Mouse (Mus musculus): ENCODE measurements around the gene Gm17655. TPM values are rescaled to one million over a fixed set of nuclear protein-coding genes. Genes with fewer than 3 reads are reported as not detected.
A peak's percentile ranks its signal among the peaks of the same experiment; 100 is the strongest.
"Not testable (repeated sequence)": the region's sequence is repeated elsewhere in the genome, so short reads cannot be mapped to it uniquely, and the experiment has no call there.

Gm17655 gene
- polyA plus RNA-seq, 1 experiment from 2014 or later: 4.9 TPM

GRCm38 (mm10) chr5:110094847-110095213 lies 22.5 kb upstream of the Gm17655 start:
- ATAC-seq (ENCODE audit: insufficient number of reproducible peaks, insufficient read depth, low FRiP score, low read depth): peak; percentile 11; the same call in 1 of the 2 replicates
- 7% methylated on average over 4 of the region's 4 CpGs for WGBS

GRCm38 (mm10) chr5:110094030-110094846 lies 21.9 kb upstream of the Gm17655 start, which contains the start of gene Gm35315:
Gene Gm35315 (minus strand): TSS chr5:110094420.
- Histone ChIP-seq H3K4me2 (replicated peaks; ENCODE audit: low read depth, low read length) (peak within 1 kb of the TSS; percentile 60), H3K4me3 (ENCODE audit: low read depth, low read length) (peak within 1 kb of the TSS; percentile 45), H3K36me3 (ENCODE audit: control insufficient read depth, insufficient read depth, low read length) (no peaks in the 10 kb centered on the region), H3K27ac (ENCODE audit: low read length) (peak within 1 kb of the TSS; percentile 52; the same call in 1 of the 2 replicates), H3K4me1 (ENCODE audit: control insufficient read depth, insufficient read depth, low read length) (no peaks in the 10 kb centered on the region), H3K27me3 (ENCODE audit: control insufficient read depth, insufficient read depth, low read length) (no peaks in the 10 kb centered on the region), H3K9ac (replicated peaks; ENCODE audit: low read depth, low read length) (peak within 1 kb of the TSS; percentile 36; the same call in 1 of the 2 replicates), H3K9me3 (ENCODE audit: control insufficient read depth, low read depth, low read length) (no peaks in the 10 kb centered on the region)
- ATAC-seq (ENCODE audit: insufficient number of reproducible peaks, insufficient read depth, low FRiP score, low read depth): peak; percentile 98
- 1% methylated on average over 25 of the region's 25 CpGs for WGBS

More at GRCm38 (mm10) chr5:110094847-110095213, 22.5 kb upstream of the Gm17655 start:
- no peaks in the 10 kb centered on the region for H3K4me1 ChIP-seq (ENCODE audit: control insufficient read depth, insufficient read depth, low read length)
- H3K27ac ChIP-seq (ENCODE audit: low read length): no peak overlapping the region
- peak overlapping the region; percentile 60 for H3K4me2 ChIP-seq (replicated peaks; ENCODE audit: low read depth, low read length)
- peak overlapping the region; percentile 45 for H3K4me3 ChIP-seq (ENCODE audit: low read depth, low read length)
- no peaks in the 10 kb centered on the region for H3K27me3 ChIP-seq (ENCODE audit: control insufficient read depth, insufficient read depth, low read length)
- H3K9me3 ChIP-seq (ENCODE audit: control insufficient read depth, low read depth, low read length): no peaks in the 10 kb centered on the region
- no peaks in the 10 kb centered on the region for H3K36me3 ChIP-seq (ENCODE audit: control insufficient read depth, insufficient read depth, low read length)
- H3K9ac ChIP-seq (replicated peaks; ENCODE audit: low read depth, low read length): peak overlapping the region; percentile 36; the same call in 1 of the 2 replicates

- no peaks in the 10 kb centered on the region for H3K4me1 ChIP-seq (ENCODE audit: control insufficient read depth, insufficient read depth, low read length)
- no peaks in the 10 kb centered on the region for H3K27me3 ChIP-seq (ENCODE audit: control insufficient read depth, insufficient read depth, low read length)
- H3K9ac ChIP-seq (replicated peaks; ENCODE audit: low read depth, low read length): no peak overlapping the region
- H3K4me3 ChIP-seq (ENCODE audit: low read depth, low read length): no peak overlapping the region
- no peak overlapping the region for H3K4me2 ChIP-seq (replicated peaks; ENCODE audit: low read depth, low read length)
- H3K27ac ChIP-seq (ENCODE audit: low read length): no peak overlapping the region
- H3K36me3 ChIP-seq (ENCODE audit: control insufficient read depth, insufficient read depth, low read length): no peaks in the 10 kb centered on the region
- 62% methylated on average over 2 of the region's 2 CpGs for WGBS
- H3K9me3 ChIP-seq (ENCODE audit: control insufficient read depth, low read depth, low read length): no peaks in the 10 kb centered on the region
- no peak for ATAC-seq (ENCODE audit: insufficient number of reproducible peaks, insufficient read depth, low FRiP score, low read depth)
Observed at GRCm38 (mm10) chr5:110091546-110091945, 19.2 kb upstream of the Gm17655 start.

GRCm38 (mm10) chr5:110086161-110086866 lies 14.0 kb upstream of the Gm17655 start:
- no peak overlapping the region for H3K9ac ChIP-seq (replicated peaks; ENCODE audit: low read depth, low read length)
- no peak for ATAC-seq (ENCODE audit: insufficient number of reproducible peaks, insufficient read depth, low FRiP score, low read depth)
- no peak overlapping the region for H3K27ac ChIP-seq (ENCODE audit: low read length)
- H3K36me3 ChIP-seq (ENCODE audit: control insufficient read depth, insufficient read depth, low read length): no peaks in the 10 kb centered on the region
- WGBS: 30% methylated on average over 14 of the region's 14 CpGs
- H3K4me2 ChIP-seq (replicated peaks; ENCODE audit: low read depth, low read length): no peak overlapping the region
- H3K9me3 ChIP-seq (ENCODE audit: control insufficient read depth, low read depth, low read length): peaks cover 3% of the 10 kb centered on the region; the same call in 1 of the 2 replicates
- no peaks in the 10 kb centered on the region for H3K27me3 ChIP-seq (ENCODE audit: control insufficient read depth, insufficient read depth, low read length)
- no peak overlapping the region for H3K4me3 ChIP-seq (ENCODE audit: low read depth, low read length)
- H3K4me1 ChIP-seq (ENCODE audit: control insufficient read depth, insufficient read depth, low read length): no peaks in the 10 kb centered on the region

- Histone ChIP-seq H3K36me3 (ENCODE audit: control insufficient read depth, insufficient read depth, low read length) (no peaks in the 10 kb centered on the region), H3K4me1 (ENCODE audit: control insufficient read depth, insufficient read depth, low read length) (no peaks in the 10 kb centered on the region), H3K4me2 (replicated peaks; ENCODE audit: low read depth, low read length) (no peak overlapping the region), H3K9me3 (ENCODE audit: control insufficient read depth, low read depth, low read length) (peaks cover 14% of the 10 kb centered on the region), H3K4me3 (ENCODE audit: low read depth, low read length) (no peak overlapping the region), H3K27me3 (ENCODE audit: control insufficient read depth, insufficient read depth, low read length) (no peaks in the 10 kb centered on the region), H3K27ac (ENCODE audit: low read length) (no peak overlapping the region), H3K9ac (replicated peaks; ENCODE audit: low read depth, low read length) (no peak overlapping the region)
- WGBS: 80% methylated on average over 4 of the region's 4 CpGs
- no peak for ATAC-seq (ENCODE audit: insufficient number of reproducible peaks, insufficient read depth, low FRiP score, low read depth)
Observed at GRCm38 (mm10) chr5:110082961-110083360, 10.6 kb upstream of the Gm17655 start.

GRCm38 (mm10) chr5:110057637-110058408 lies 14.5 kb downstream of the Gm17655 start:
- H3K4me1 ChIP-seq (ENCODE audit: control insufficient read depth, insufficient read depth, low read length): no peaks in the 10 kb centered on the region
- peak overlapping the region; percentile 55 for H3K4me3 ChIP-seq (ENCODE audit: low read depth, low read length)
- peak overlapping the region; percentile 42 for H3K4me2 ChIP-seq (replicated peaks; ENCODE audit: low read depth, low read length)
- peak overlapping the region; percentile 45 for H3K9ac ChIP-seq (replicated peaks; ENCODE audit: low read depth, low read length)
- no peaks in the 10 kb centered on the region for H3K27me3 ChIP-seq (ENCODE audit: control insufficient read depth, insufficient read depth, low read length)
- H3K36me3 ChIP-seq (ENCODE audit: control insufficient read depth, insufficient read depth, low read length): no peaks in the 10 kb centered on the region
- no peaks in the 10 kb centered on the region for H3K9me3 ChIP-seq (ENCODE audit: control insufficient read depth, low read depth, low read length)
- 1% methylated on average over 19 of the region's 19 CpGs for WGBS
- no peak overlapping the region; the same call in 1 of the 2 replicates for H3K27ac ChIP-seq (ENCODE audit: low read length)
- peak; percentile 99 for ATAC-seq (ENCODE audit: insufficient number of reproducible peaks, insufficient read depth, low FRiP score, low read depth)

GRCm38 (mm10) chr5:110023694-110024427 lies 48.5 kb downstream of the Gm17655 start:
- 0 out of 2 replicates have a peak, but pooled peaks have one; percentile 33 for ATAC-seq (ENCODE audit: insufficient number of reproducible peaks, insufficient read depth, low FRiP score, low read depth)
- not testable (repeated sequence) for H3K9ac ChIP-seq (replicated peaks; ENCODE audit: low read depth, low read length); H3K27me3 ChIP-seq (ENCODE audit: control insufficient read depth, insufficient read depth, low read length); H3K27ac ChIP-seq (ENCODE audit: low read length); H3K9me3 ChIP-seq (ENCODE audit: control insufficient read depth, low read depth, low read length); H3K4me1 ChIP-seq (ENCODE audit: control insufficient read depth, insufficient read depth, low read length); H3K36me3 ChIP-seq (ENCODE audit: control insufficient read depth, insufficient read depth, low read length); H3K4me2 ChIP-seq (replicated peaks; ENCODE audit: low read depth, low read length)
- H3K4me3 ChIP-seq (ENCODE audit: low read depth, low read length): 0 out of 2 replicates have a peak overlapping the region, but pooled peaks have one; percentile 5
- 45% methylated on average over 8 of the region's 8 CpGs for WGBS

Measured in stomach, embryonic 14.5 days (tissue).